Mouse (Mus musculus): ENCODE data around the gene Psma6. TPM values are rescaled to one million over a fixed set of nuclear protein-coding genes. Genes with fewer than 3 reads are reported as not detected.
"Not testable (repeated sequence)": the region's sequence is repeated elsewhere in the genome, so short reads cannot be mapped to it uniquely, and the experiment has no call there.

Psma6 gene
- 426 and 434 TPM in 2 replicates for polyA plus RNA-seq (2016; fragmentation: Nextera tagmentation; extraction: Ambion mirVana)

GRCm38 (mm10) chr12:55384023-55384749 is at the start of gene Psma6:
Gene Psma6 (plus strand): TSS chr12:55384222.
- H3K9ac ChIP-seq (replicated peaks): no peak within 1 kb of the TSS
- WGBS: 81% methylated on average over 10 of the region's 10 CpGs
- no peak within 1 kb of the TSS for H3K4me3 ChIP-seq
- ATAC-seq (ENCODE audit: low FRiP score, low read depth): no peak
- no peaks in the 10 kb centered on the region for H3K9me3 ChIP-seq
- peaks cover 7% of the 10 kb centered on the region for H3K27me3 ChIP-seq
- H3K36me3 ChIP-seq: 0 out of 2 replicates have a peak, but pooled peaks cover 4% of the 10 kb centered on the region
- H3K4me1 ChIP-seq: peaks cover 9% of the 10 kb centered on the region
- no peak within 1 kb of the TSS for H3K27ac ChIP-seq (replicated peaks)
- H3K4me2 ChIP-seq (replicated peaks): no peak within 1 kb of the TSS

- 72% methylated on average over 2 of the region's 2 CpGs for WGBS
- H3K27ac ChIP-seq (replicated peaks); H3K9ac ChIP-seq (replicated peaks); H3K4me1 ChIP-seq; H3K36me3 ChIP-seq; H3K4me2 ChIP-seq (replicated peaks); H3K4me3 ChIP-seq; ATAC-seq (ENCODE audit: low FRiP score, low read depth); H3K27me3 ChIP-seq; H3K9me3 ChIP-seq: not testable (repeated sequence)
Measured at GRCm38 (mm10) chr12:55338490-55338889, 45.5 kb upstream of the Psma6 start.

GRCm38 (mm10) chr12:55343045-55343444 is 41.0 kb upstream of the Psma6 start:
- not testable (repeated sequence) for H3K9me3 ChIP-seq; H3K4me3 ChIP-seq; H3K4me2 ChIP-seq (replicated peaks); ATAC-seq (ENCODE audit: low FRiP score, low read depth); H3K27ac ChIP-seq (replicated peaks); H3K4me1 ChIP-seq; H3K9ac ChIP-seq (replicated peaks); H3K36me3 ChIP-seq; H3K27me3 ChIP-seq
- WGBS: 82% methylated on average over 1 of the region's 1 CpGs

- ATAC-seq (ENCODE audit: low FRiP score, low read depth): no peak
- H3K4me3 ChIP-seq: no peak overlapping the region
- no peaks in the 10 kb centered on the region for H3K9me3 ChIP-seq
- 76% methylated on average over 11 of the region's 11 CpGs for WGBS
- H3K9ac ChIP-seq (replicated peaks): no peak overlapping the region
- H3K4me1 ChIP-seq: no peaks in the 10 kb centered on the region
- H3K36me3 ChIP-seq: no peaks in the 10 kb centered on the region
- peak overlapping the region; percentile 52; the same call in 1 of the 2 replicates for H3K27ac ChIP-seq (replicated peaks)
- H3K27me3 ChIP-seq: no peaks in the 10 kb centered on the region
- no peak overlapping the region for H3K4me2 ChIP-seq (replicated peaks)
Measured at GRCm38 (mm10) chr12:55343998-55344397, 40.0 kb upstream of the Psma6 start.

GRCm38 (mm10) chr12:55344583-55344982 is 39.4 kb upstream of the Psma6 start:
- H3K9ac ChIP-seq (replicated peaks): no peak overlapping the region
- no peak for ATAC-seq (ENCODE audit: low FRiP score, low read depth)
- H3K4me2 ChIP-seq (replicated peaks): no peak overlapping the region
- 0 out of 2 replicates have a peak overlapping the region, but pooled peaks have one; percentile 20 for H3K27ac ChIP-seq (replicated peaks)
- WGBS: 86% methylated on average over 13 of the region's 13 CpGs
- H3K4me1 ChIP-seq: no peaks in the 10 kb centered on the region
- H3K36me3 ChIP-seq: no peaks in the 10 kb centered on the region
- no peaks in the 10 kb centered on the region for H3K9me3 ChIP-seq
- no peaks in the 10 kb centered on the region for H3K27me3 ChIP-seq
- no peak overlapping the region for H3K4me3 ChIP-seq

- Histone ChIP-seq H3K27me3 (no peaks in the 10 kb centered on the region), H3K4me1 (no peaks in the 10 kb centered on the region), H3K27ac (replicated peaks) (no peak overlapping the region), H3K4me3 (no peak overlapping the region), H3K36me3 (no peaks in the 10 kb centered on the region), H3K4me2 (replicated peaks) (no peak overlapping the region), H3K9ac (replicated peaks) (no peak overlapping the region), H3K9me3 (no peaks in the 10 kb centered on the region)
- 82% methylated on average over 6 of the region's 6 CpGs for WGBS
- ATAC-seq (ENCODE audit: low FRiP score, low read depth): no peak
Measured at GRCm38 (mm10) chr12:55353423-55353822, 30.6 kb upstream of the Psma6 start.

- no peak overlapping the region for H3K9ac ChIP-seq (replicated peaks)
- WGBS: 60% methylated on average over 4 of the region's 4 CpGs
Measured at GRCm38 (mm10) chr12:55354904-55355303, 29.1 kb upstream of the Psma6 start.

GRCm38 (mm10) chr12:55357303-55357702 is 26.7 kb upstream of the Psma6 start:
- Histone ChIP-seq H3K4me1 (no peaks in the 10 kb centered on the region), H3K4me2 (replicated peaks) (no peak overlapping the region), H3K9ac (replicated peaks) (no peak overlapping the region), H3K9me3 (no peaks in the 10 kb centered on the region), H3K36me3 (no peaks in the 10 kb centered on the region), H3K27me3 (no peaks in the 10 kb centered on the region), H3K4me3 (no peak overlapping the region), H3K27ac (replicated peaks) (no peak overlapping the region)
- 72% methylated on average over 1 of the region's 1 CpGs for WGBS
- ATAC-seq (ENCODE audit: low FRiP score, low read depth): no peak

More at GRCm38 (mm10) chr12:55354904-55355303, 29.1 kb upstream of the Psma6 start:
- Histone ChIP-seq H3K9me3 (no peaks in the 10 kb centered on the region), H3K4me2 (replicated peaks) (no peak overlapping the region), H3K4me1 (no peaks in the 10 kb centered on the region), H3K27ac (replicated peaks) (no peak overlapping the region), H3K36me3 (no peaks in the 10 kb centered on the region), H3K27me3 (no peaks in the 10 kb centered on the region), H3K4me3 (no peak overlapping the region)
- peak; percentile 68; the same call in 1 of the 2 replicates for ATAC-seq (ENCODE audit: low FRiP score, low read depth)

- H3K27me3 ChIP-seq: no peaks in the 10 kb centered on the region
- H3K9me3 ChIP-seq: no peaks in the 10 kb centered on the region
- no peak overlapping the region for H3K27ac ChIP-seq (replicated peaks)
- no peak overlapping the region for H3K4me2 ChIP-seq (replicated peaks)
- WGBS: 83% methylated on average over 5 of the region's 5 CpGs
- no peak overlapping the region for H3K9ac ChIP-seq (replicated peaks)
- no peaks in the 10 kb centered on the region for H3K4me1 ChIP-seq
- H3K36me3 ChIP-seq: no peaks in the 10 kb centered on the region
- H3K4me3 ChIP-seq: no peak overlapping the region
- no peak for ATAC-seq (ENCODE audit: low FRiP score, low read depth)
Measured at GRCm38 (mm10) chr12:55360929-55361328, 23.1 kb upstream of the Psma6 start.

GRCm38 (mm10) chr12:55365083-55365482 is 18.9 kb upstream of the Psma6 start:
- WGBS: 85% methylated on average over 2 of the region's 2 CpGs
- no peaks in the 10 kb centered on the region for H3K4me1 ChIP-seq

GRCm38 (mm10) chr12:55372424-55373055 is 11.5 kb upstream of the Psma6 start:
- 94% methylated on average over 3 of the region's 3 CpGs for WGBS
- ATAC-seq (ENCODE audit: low FRiP score, low read depth): no peak
- no peaks in the 10 kb centered on the region for H3K27me3 ChIP-seq

More at GRCm38 (mm10) chr12:55365083-55365482, 18.9 kb upstream of the Psma6 start:
- ATAC-seq (ENCODE audit: low FRiP score, low read depth): no peak
- Histone ChIP-seq H3K27ac (replicated peaks) (no peak overlapping the region), H3K36me3 (no peaks in the 10 kb centered on the region), H3K4me2 (replicated peaks) (no peak overlapping the region), H3K27me3 (no peaks in the 10 kb centered on the region), H3K4me3 (no peak overlapping the region), H3K9me3 (no peaks in the 10 kb centered on the region), H3K9ac (replicated peaks) (no peak overlapping the region)

GRCm38 (mm10) chr12:55376956-55377609 is 6.9 kb upstream of the Psma6 start:
- Histone ChIP-seq H3K9ac (replicated peaks) (no peak overlapping the region), H3K27me3 (no peaks in the 10 kb centered on the region), H3K27ac (replicated peaks) (no peak overlapping the region), H3K4me1 (no peaks in the 10 kb centered on the region), H3K36me3 (peaks cover 4% of the 10 kb centered on the region; the same call in 1 of the 2 replicates), H3K9me3 (no peaks in the 10 kb centered on the region), H3K4me3 (no peak overlapping the region), H3K4me2 (replicated peaks) (no peak overlapping the region)
- 91% methylated on average over 16 of the region's 16 CpGs for WGBS
- ATAC-seq (ENCODE audit: low FRiP score, low read depth): no peak

More at GRCm38 (mm10) chr12:55372424-55373055, 11.5 kb upstream of the Psma6 start:
- Histone ChIP-seq H3K9ac (replicated peaks) (no peak overlapping the region), H3K4me2 (replicated peaks) (no peak overlapping the region), H3K4me3 (no peak overlapping the region), H3K9me3 (no peaks in the 10 kb centered on the region), H3K4me1 (no peaks in the 10 kb centered on the region), H3K27ac (replicated peaks) (no peak overlapping the region), H3K36me3 (no peaks in the 10 kb centered on the region; the same call in 1 of the 2 replicates)

Data from midbrain, embryonic 12.5 days (tissue).